Mouse (Mus musculus) kidney, embryonic 16.5 days (tissue): Measurements from ENCODE around the gene Hnrnpdl. TPM values are rescaled to one million over a fixed set of nuclear protein-coding genes. Genes with fewer than 3 reads are reported as not detected.

Experiments
- ATAC-seq: fragments of 200-750 bp; cut with Nextera tagmentation; 2 replicates; pipeline ENCODE4 v1.8.0; 2017; ENCODE audit warnings: moderate TSS enrichment; ENCODE audit not compliant: low FRiP score, low TSS enrichment
- H3K27ac ChIP-seq: fragments of 300-500 bp; sonication (generic); 2 replicates; pipeline ENCODE4 v1.5.1; 2014; ENCODE audit warnings: low read length
- H3K27me3 ChIP-seq: fragments of 300-500 bp; sonication (generic); 2 replicates; pipeline ENCODE4 v1.6.1; 2014; ENCODE audit warnings: low read length, control low read depth, mixed read lengths; ENCODE audit not compliant: insufficient read depth
- H3K36me3 ChIP-seq: fragments of 300-500 bp; sonication (generic); 2 replicates; pipeline ENCODE4 v1.6.1; 2014; ENCODE audit warnings: low read length, control low read depth, mixed read lengths; ENCODE audit not compliant: insufficient read depth
- H3K4me1 ChIP-seq: fragments of 300-500 bp; sonication (generic); 2 replicates; pipeline ENCODE4 v1.6.1; 2014; ENCODE audit warnings: low read length, control low read depth, mixed read lengths; ENCODE audit not compliant: insufficient read depth
- H3K4me2 ChIP-seq: fragments of 300-500 bp; sonication (generic); replicated peaks from 2 replicates; pipeline ENCODE4 v1.6.1; 2014; ENCODE audit warnings: low read depth, low read length
- H3K4me3 ChIP-seq: fragments of 300-500 bp; sonication (generic); 2 replicates; pipeline ENCODE4 v1.5.1; 2014; ENCODE audit warnings: mild to moderate bottlenecking, low read length
- H3K9ac ChIP-seq: fragments of 300-500 bp; sonication (generic); replicated peaks from 2 replicates; pipeline ENCODE4 v1.6.1; 2014; ENCODE audit warnings: low read length
- H3K9me3 ChIP-seq: fragments of 300-500 bp; sonication (generic); 2 replicates; pipeline ENCODE4 v1.6.1; 2016; ENCODE audit warnings: low read length, control low read depth
- WGBS: fragments of 180-500 bp; shearing (Covaris S2); extraction: QIAGEN DNeasy Blood & Tissue Kit; methylation state at CpG from one replicate; pipeline ENCODE4 v1.1.7; 2014; 5-methylcytosine and 5-hydroxymethylcytosine counted together
- polyA plus RNA-seq: library from polyadenylated mRNA; unstranded; fragments of >200 nt; fragmentation: Nextera tagmentation; extraction: Ambion mirVana; gene quantifications from 2 replicates; pipeline ENCODE4 v1.2.1, GENCODE M21; 2015

Hnrnpdl gene
- polyA plus RNA-seq, 1 experiment from 2014 or later, result 153 TPM

- no peak overlapping the region for H3K9ac ChIP-seq
- H3K9me3 ChIP-seq, result 0 out of 2 replicates have a peak, but pooled peaks cover 4% of the 10 kb centered on the region
- no peak overlapping the region for H3K4me3 ChIP-seq
- no peak for ATAC-seq
- no peak overlapping the region for H3K4me2 ChIP-seq
- no peak overlapping the region for H3K27ac ChIP-seq
- no peaks in the 10 kb centered on the region for H3K4me1 ChIP-seq
- 80% methylated on average over 7 of the region's 7 CpGs for WGBS
- no peaks in the 10 kb centered on the region for H3K36me3 ChIP-seq
- no peaks in the 10 kb centered on the region for H3K27me3 ChIP-seq
Measured at GRCm38 (mm10) chr5:100000048-100000447, 39.4 kb downstream of the Hnrnpdl start.

GRCm38 (mm10) chr5:99994680-99995079, 44.8 kb downstream of the Hnrnpdl start:
- no peak for ATAC-seq
- Histone ChIP-seq H3K4me2 (no peak overlapping the region), H3K9ac (no peak overlapping the region), H3K27ac (no peak overlapping the region), H3K36me3 (no peaks in the 10 kb centered on the region), H3K4me3 (no peak overlapping the region), H3K4me1 (no peaks in the 10 kb centered on the region), H3K9me3 (0 out of 2 replicates have a peak, but pooled peaks cover 4% of the 10 kb centered on the region), H3K27me3 (no peaks in the 10 kb centered on the region)
- 90% methylated on average over 3 of the region's 3 CpGs for WGBS

GRCm38 (mm10) chr5:99994166-99994565, 45.3 kb downstream of the Hnrnpdl start:
- Histone ChIP-seq H3K9me3 (0 out of 2 replicates have a peak, but pooled peaks cover 4% of the 10 kb centered on the region), H3K4me2 (no peak overlapping the region), H3K4me3 (no peak overlapping the region), H3K9ac (no peak overlapping the region), H3K27ac (no peak overlapping the region), H3K4me1 (no peaks in the 10 kb centered on the region), H3K27me3 (no peaks in the 10 kb centered on the region), H3K36me3 (no peaks in the 10 kb centered on the region)
- ATAC-seq, result no peak
- WGBS, result 66% methylated on average over 3 of the region's 3 CpGs

Other genes with a start within 250 kb of the Hnrnpdl start
- 0.28 and 0.42 TPM in 2 replicates for gene Vamp9, start 133.4 kb downstream of the Hnrnpdl start, polyA plus RNA-seq
- gene Hnrnpd, start 60.7 kb downstream of the Hnrnpdl start, polyA plus RNA-seq, result 57.2 and 84.8 TPM in 2 replicates
- 1.5 and 2.0 TPM in 2 replicates for gene 4930524J08Rik, start 60.6 kb downstream of the Hnrnpdl start, polyA plus RNA-seq
- 47.7 and 52.1 TPM in 2 replicates for gene Enoph1, start 321 bp upstream of the Hnrnpdl start, polyA plus RNA-seq
- 18.0 and 20.6 TPM in 2 replicates for gene Tmem150c, start 120.1 kb upstream of the Hnrnpdl start, polyA plus RNA-seq